Mouse (Mus musculus) adrenal gland, postnatal 10 days (tissue): ENCODE measurements at regions not wholly inside any gene's neighbourhood (a gene's known extent, or its start where the extent isn't known, plus 50 kb on each side); places are given as distances from the start of the nearest gene placed in this dataset.

ENCODE experiments used
- DNase-seq: peaks from one replicate; pipeline ENCODE4 v3.0.0; 2021; ENCODE audit warnings: mixed read lengths

GRCm38 (mm10) chr6:117505431-117505830, 335.5 kb upstream of the Zfp637 start:
- DNase-seq: no peak

GRCm38 (mm10) chr6:117506619-117507018, 334.4 kb upstream of the Zfp637 start:
- no peak for DNase-seq

- DNase-seq: peak; percentile 16
These were observed 332.1 kb upstream of the Zfp637 start for GRCm38 (mm10) chr6:117508860-117509259.

- no peak for DNase-seq
These were observed 331.0 kb upstream of the Zfp637 start for GRCm38 (mm10) chr6:117510026-117510425.

- no peak for DNase-seq
These were observed 326.1 kb upstream of the Zfp637 start for GRCm38 (mm10) chr6:117514831-117515230.

- DNase-seq: no peak
These were observed 324.1 kb upstream of the Zfp637 start for GRCm38 (mm10) chr6:117516906-117517305.

- DNase-seq: no peak
These were observed 322.0 kb upstream of the Zfp637 start for GRCm38 (mm10) chr6:117518939-117519338.

GRCm38 (mm10) chr6:117519466-117519865, 321.5 kb upstream of the Zfp637 start:
- DNase-seq: no peak

GRCm38 (mm10) chr6:117526161-117526935, 314.6 kb upstream of the Zfp637 start:
- no peak for DNase-seq

- no peak for DNase-seq
These were observed 313.5 kb upstream of the Zfp637 start for GRCm38 (mm10) chr6:117527526-117527925.

GRCm38 (mm10) chr6:117534149-117534548, 306.8 kb upstream of the Zfp637 start:
- no peak for DNase-seq

GRCm38 (mm10) chr6:117534991-117535390, 306.0 kb upstream of the Zfp637 start:
- peak; percentile 34 for DNase-seq

- DNase-seq: no peak
These were observed 304.9 kb upstream of the Zfp637 start for GRCm38 (mm10) chr6:117536084-117536483.

- DNase-seq: no peak
These were observed 298.5 kb upstream of the Zfp637 start for GRCm38 (mm10) chr6:117542431-117542830.

GRCm38 (mm10) chr6:117544276-117545196, 296.4 kb upstream of the Zfp637 start:
- DNase-seq: no peak

- no peak for DNase-seq
These were observed 290.1 kb upstream of the Zfp637 start for GRCm38 (mm10) chr6:117550930-117551329.

GRCm38 (mm10) chr6:117552006-117552667, 288.8 kb upstream of the Zfp637 start:
- DNase-seq: peak; percentile 35

- no peak for DNase-seq
These were observed 277.8 kb upstream of the Zfp637 start for GRCm38 (mm10) chr6:117563159-117563558.

GRCm38 (mm10) chr6:117563704-117564103, 277.3 kb upstream of the Zfp637 start:
- DNase-seq: no peak

GRCm38 (mm10) chr6:117566786-117567185, 274.2 kb upstream of the Zfp637 start:
- DNase-seq: no peak

GRCm38 (mm10) chr6:117567691-117568090, 273.3 kb upstream of the Zfp637 start:
- no peak for DNase-seq

GRCm38 (mm10) chr6:117569576-117570326, 271.2 kb upstream of the Zfp637 start:
- no peak for DNase-seq
